Mouse (Mus musculus) skeletal muscle tissue, adult 2 months (tissue): Measurements from ENCODE around the gene Rpp38.

Experiments used
- DNase-seq: peaks from one replicate; pipeline ENCODE4 v3.0.0-alpha.2; 2012; ENCODE audit warnings: low read depth, low spot score

The Rpp38 gene

DNA sequence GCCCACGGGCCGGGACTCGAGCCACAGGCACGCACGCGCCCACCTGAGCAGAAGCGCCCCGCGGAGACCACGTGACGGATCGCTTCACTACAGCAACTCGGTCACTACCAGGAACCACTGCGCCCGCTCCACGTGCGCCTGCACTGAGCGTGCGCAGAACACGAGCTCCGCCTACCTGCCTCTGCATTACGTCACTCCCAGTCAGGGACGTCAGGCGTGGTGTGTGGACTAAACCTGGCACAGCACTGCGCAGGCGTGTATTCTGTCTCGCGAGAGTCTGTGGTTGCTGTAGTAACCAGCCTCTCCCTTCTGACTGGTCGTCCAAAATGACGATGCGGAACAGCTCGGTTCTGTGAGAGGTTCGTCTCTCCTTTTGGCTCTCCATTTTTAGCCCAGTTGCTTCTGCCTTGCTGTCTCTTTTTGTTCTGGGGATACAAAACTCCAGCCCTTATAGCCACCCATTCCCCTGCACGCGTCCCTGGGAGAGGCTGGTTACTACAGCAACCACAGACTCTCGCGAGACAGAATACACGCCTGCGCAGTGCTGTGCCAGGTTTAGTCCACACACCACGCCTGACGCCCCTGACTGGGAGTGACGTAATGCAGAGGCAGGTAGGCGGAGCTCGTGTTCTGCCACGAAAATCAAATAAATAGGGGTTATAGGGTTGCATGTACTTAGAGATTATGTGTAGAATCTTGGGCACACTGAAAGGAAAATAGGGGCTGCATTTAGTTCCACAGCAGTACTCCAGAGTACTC is at the start of gene Rpp38:
Gene Rpp38, minus strand, starts transcription at position 160 of the 759 bp plus-strand sequence.
- peak; percentile 99 for DNase-seq

GRCm38 (mm10) chr2:3365127-3365526 is 32.7 kb upstream of the Rpp38 start:
- no peak for DNase-seq

- DNase-seq, result no peak
Measured at GRCm38 (mm10) chr2:3361067-3361466, 28.6 kb upstream of the Rpp38 start.

DNA sequence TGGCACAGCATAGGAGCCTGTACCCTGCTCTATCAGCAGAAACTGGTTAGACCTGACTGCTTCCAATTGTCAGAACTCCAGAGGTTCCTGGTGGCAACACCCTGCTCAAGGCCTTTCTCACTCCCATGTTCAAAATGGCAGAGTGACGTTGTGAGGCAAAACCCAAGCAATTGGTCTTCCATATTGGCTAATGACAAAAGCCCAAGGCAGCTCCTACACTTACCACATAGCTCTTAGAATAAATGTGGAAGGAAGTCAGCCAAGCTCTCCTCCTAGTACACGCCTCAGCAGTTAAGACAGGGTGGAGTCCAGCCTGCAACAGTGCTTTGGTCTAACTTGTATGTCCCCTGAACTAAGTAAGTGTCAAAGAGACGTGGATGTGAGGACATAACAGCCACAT is 25.4 kb upstream of the Rpp38 start:
- no peak for DNase-seq

DNA sequence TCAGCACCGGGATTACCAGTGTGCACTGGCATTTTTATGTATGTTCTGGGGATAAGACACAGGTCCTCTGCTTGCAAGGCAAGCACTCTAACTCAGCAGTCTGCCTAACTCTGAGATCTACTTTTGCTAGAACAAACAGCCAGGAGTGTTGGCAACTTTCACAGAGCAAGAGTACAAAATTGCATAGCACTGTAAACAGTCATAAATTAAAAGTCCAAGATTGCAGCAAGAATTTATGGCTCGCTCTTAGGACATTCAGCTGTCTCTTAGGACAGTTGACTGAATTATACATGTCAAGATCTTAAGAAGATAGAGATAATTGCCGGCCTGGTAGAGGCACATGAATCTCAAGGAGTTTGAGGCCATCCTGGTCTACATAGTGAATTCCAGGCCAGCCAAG is 23.9 kb upstream of the Rpp38 start:
- no peak for DNase-seq

- no peak for DNase-seq
Measured at GRCm38 (mm10) chr2:3355793-3356192, 23.4 kb upstream of the Rpp38 start.

DNA sequence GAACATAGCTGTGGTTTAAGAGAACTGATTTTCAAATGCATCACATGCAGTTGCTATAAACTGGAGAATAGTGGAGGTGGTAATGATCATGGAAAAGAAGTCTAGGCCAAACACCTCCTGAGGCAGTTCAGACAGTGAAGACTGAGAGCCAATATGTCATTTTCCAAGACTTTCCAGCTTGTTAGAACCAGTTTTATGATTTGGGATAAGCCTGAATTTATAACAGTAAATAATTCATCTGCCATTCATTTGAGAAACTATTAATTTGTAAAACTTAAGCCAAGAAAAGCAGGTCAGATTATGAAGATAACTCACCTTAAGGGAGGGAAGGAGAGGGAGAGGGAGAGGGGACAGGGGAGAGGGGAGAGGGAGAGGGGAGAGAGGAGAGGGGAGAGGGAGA is 20.7 kb upstream of the Rpp38 start:
- no peak for DNase-seq

GRCm38 (mm10) chr2:3348919-3349318 is 16.5 kb upstream of the Rpp38 start:
- DNase-seq, result no peak

DNA sequence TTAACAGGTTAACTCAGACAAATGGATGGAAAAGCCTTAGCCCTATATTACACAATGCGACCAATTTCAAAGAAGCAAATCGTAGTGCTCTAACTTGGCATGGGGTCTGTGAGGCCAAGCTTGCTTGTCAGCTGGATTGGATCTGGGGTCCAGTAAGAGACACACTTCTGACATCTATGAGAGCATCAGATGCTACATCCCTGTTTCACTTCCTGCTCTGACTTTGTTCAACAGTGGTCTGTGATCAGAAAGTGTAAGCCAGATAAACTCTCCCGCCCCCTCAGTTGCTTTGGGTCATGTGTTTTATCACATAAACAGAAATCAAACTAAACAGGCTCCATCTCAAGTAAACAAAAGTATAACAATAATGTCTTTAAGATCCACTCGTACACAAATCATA is 16.0 kb upstream of the Rpp38 start:
- DNase-seq, result no peak

DNA sequence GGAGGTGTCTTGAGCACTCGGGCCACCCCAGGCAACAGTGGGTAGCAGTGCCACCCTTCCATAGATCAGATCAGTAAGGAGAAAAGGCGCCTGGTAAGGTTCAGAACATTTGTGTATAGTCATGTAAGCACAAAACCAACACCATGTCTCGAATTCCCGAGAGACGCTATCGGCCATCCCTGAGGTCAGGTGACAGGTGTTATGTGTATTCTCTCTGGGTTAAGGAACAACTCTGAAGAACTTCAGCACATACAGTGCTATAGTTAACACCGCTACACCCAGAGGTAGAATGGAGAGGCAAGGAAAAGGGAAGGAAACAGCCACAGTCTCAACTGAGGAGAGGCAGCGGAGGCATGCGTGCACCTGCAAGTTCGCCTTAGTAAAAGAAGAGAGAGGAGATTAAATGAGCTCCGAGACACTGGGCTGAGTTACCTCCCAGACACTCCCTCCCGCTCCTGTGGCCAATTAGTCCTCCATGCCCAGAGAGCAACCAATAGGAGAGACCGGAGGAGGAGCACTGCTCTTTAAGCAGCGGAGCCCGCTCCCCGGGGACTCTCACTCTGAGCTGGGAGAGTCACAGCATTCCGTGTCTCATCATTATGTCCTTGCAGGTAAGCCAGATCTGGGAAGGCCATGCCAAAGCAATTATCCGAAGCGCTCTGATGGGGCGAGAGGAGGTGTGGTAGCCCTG is 3.3 kb upstream of the Rpp38 start, which contains the start of gene Acbd7:
Gene Acbd7, plus strand, starts transcription at position 558 of the 691 bp plus-strand sequence.
- DNase-seq, result peak; percentile 23

GRCm38 (mm10) chr2:3333761-3334160 is 1.3 kb upstream of the Rpp38 start:
- DNase-seq, result no peak

DNA sequence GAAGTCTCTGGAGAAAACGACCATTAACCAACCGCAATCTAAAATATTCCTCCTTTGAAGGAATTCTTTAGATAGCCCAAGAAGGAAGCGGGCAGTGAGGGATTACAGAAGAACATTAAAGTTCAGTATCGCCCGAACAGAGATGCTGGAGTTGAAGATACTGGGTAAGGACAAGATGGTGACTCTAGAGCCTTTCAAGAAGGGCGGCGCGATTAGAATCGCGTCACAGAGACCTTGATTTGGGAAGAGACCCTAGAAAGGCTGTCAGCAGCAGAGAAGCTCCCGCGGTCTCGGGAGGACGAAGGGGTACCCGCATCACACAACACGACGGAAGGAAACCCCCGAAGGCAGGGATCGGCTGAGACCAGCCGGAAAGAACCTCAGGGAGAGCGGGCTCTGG is 387 bp downstream of the Rpp38 start:
- no peak for DNase-seq

GRCm38 (mm10) chr2:3331071-3331703 is 1.3 kb downstream of the Rpp38 start:
- DNase-seq, result no peak

GRCm38 (mm10) chr2:3327351-3327750 is 5.1 kb downstream of the Rpp38 start:
- DNase-seq, result peak; percentile 25

- no peak for DNase-seq
Measured at GRCm38 (mm10) chr2:3326547-3326946, 5.9 kb downstream of the Rpp38 start.

DNA sequence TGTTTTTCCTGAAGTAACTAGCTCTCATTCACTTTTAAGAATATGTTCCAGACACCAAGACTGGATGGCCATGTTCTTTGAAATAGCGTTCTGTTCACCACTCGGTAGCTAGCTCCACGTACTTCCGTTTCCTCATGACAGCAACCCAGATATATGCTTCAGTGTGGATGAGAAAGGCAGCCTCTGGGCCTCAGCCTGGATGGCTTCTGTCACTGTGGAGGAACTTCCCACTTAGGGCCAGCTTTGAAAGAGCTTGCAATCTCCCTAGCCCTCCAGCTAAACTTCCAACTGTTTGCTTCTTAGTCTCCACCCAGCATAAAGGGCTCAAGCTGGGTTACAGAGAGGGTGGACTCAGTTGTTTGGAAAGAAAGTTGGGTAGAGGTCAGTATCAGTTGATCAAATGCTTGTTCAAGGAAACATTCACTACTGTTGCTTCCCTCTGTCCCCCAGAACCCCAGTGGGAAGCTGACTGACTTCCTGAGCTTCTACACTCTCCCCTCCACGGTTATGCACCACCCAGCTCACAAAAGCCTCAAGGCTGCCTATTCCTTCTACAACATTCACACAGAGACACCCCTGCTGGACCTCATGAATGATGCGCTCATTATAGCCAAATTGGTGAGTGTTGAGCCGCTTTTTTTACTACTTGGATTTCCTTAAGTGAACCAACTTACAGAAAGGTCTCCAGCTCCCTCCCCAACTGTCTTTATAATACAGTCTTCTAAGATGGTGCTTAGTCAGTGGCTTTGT is 7.9 kb downstream of the Rpp38 start:
- DNase-seq, result no peak

GRCm38 (mm10) chr2:3323132-3323531 is 9.3 kb downstream of the Rpp38 start:
- peak; percentile 36 for DNase-seq

DNA sequence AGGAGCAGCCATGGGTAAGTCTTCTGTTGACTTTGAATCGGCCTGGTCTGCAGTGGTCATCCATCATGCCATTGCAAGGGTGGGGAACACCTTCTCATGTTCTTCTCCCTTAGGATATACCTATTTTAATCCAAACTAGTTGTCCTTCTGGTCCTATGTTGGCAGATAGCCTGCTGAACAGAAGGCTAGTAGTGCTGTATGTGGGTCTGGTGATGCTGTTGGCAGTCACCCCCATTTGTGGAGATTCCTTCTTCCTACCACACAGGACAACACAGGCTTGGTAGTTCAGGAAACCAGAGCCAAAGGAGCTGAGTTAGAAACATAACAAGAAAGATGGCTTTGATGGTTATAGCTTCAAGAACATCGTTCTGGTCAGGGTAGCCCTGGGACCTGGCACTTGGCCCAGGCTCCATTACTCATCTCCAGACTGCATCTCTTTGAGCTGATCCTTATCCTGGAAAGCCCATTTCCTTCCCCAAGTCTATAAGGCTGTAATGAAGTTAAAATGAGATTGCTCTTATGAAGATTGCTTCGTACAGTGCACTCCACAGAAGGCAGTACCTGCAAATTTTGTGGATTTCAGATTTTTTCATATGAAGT is 26.9 kb downstream of the Rpp38 start:
- DNase-seq, result no peak

DNA sequence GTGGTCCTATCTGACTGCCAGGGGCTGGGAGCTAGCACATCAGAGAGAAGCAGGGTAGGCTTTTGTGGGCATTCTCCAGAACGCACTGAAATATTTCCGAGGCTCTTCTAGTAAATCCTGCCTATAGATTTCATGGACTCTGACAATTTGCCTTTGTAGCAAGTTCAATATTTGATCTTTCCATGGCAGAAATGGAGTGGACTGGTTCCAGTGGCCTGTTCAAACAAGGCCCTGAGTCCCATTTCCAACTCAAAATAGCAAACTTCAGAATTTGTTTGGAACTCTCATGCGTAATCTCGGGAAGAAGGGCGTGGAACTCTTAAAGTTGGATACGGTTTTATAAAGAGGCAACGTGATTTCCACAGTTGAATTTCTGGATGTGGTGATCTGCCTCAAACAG is 36.6 kb downstream of the Rpp38 start:
- DNase-seq, result no peak

- DNase-seq, result no peak
Measured at GRCm38 (mm10) chr2:3292170-3292569, 40.3 kb downstream of the Rpp38 start.

DNA sequence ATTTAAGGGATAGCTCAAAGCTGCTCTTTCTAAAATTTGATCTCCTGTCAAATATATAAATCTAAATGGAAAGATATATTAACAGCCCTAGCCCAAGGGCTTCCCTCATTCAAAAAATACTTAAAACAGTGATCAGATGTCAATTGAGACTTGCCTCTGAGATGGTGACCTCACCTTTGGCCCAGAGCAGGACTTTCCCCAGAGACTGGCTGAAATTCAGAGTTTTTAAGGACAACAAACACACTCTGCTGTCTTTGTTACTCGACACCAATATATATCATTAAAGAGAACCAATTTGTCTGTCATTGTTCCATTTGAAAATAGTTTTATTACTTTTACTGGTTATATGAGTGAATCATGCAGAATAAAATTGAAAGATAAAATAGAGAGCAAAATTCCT is 42.9 kb downstream of the Rpp38 start:
- no peak for DNase-seq

GRCm38 (mm10) chr2:3286243-3286642 is 46.2 kb downstream of the Rpp38 start:
- DNase-seq, result no peak
